Mouse (Mus musculus) intestine, postnatal 0 days (tissue): ENCODE results near the gene Dysf. TPM values are rescaled to one million over a fixed set of nuclear protein-coding genes. Genes with fewer than 3 reads are reported as not detected.

ENCODE experiments used
- ATAC-seq: fragments of 200-750 bp; cut with Nextera tagmentation; 2 replicates; pipeline ENCODE4 v1.8.0; 2017; ENCODE audit warnings: mild to moderate bottlenecking, moderate TSS enrichment, moderate library complexity
- H3K27ac ChIP-seq: fragments of 300-500 bp; sonication (generic); 2 replicates; pipeline ENCODE4 v1.5.1; 2014; ENCODE audit warnings: mild to moderate bottlenecking, low read depth, low read length, moderate library complexity
- H3K27me3 ChIP-seq: fragments of 300-500 bp; sonication (generic); replicated peaks from 2 replicates; pipeline ENCODE4 v1.6.1; 2014; ENCODE audit warnings: low read length, mixed read lengths; ENCODE audit not compliant: control insufficient read depth, insufficient read depth
- H3K36me3 ChIP-seq: fragments of 300-500 bp; sonication (generic); 2 replicates; pipeline ENCODE4 v1.6.1; 2014; ENCODE audit warnings: mild to moderate bottlenecking, moderate library complexity; ENCODE audit not compliant: control insufficient read depth, insufficient read depth
- H3K4me1 ChIP-seq: fragments of 300-500 bp; sonication (generic); replicated peaks from 2 replicates; pipeline ENCODE4 v1.6.1; 2014; ENCODE audit warnings: antibody characterized with exemption, low read length, mixed read lengths; ENCODE audit not compliant: control insufficient read depth, insufficient read depth
- H3K4me2 ChIP-seq: fragments of 300-500 bp; sonication (generic); replicated peaks from 2 replicates; pipeline ENCODE4 v1.6.1; 2014; ENCODE audit warnings: low read depth, mild to moderate bottlenecking, moderate library complexity
- H3K4me3 ChIP-seq: fragments of 300-500 bp; sonication (generic); 2 replicates; pipeline ENCODE4 v1.5.1; 2014; ENCODE audit warnings: low read depth, low read length
- H3K9ac ChIP-seq: fragments of 300-500 bp; sonication (generic); 2 replicates; pipeline ENCODE4 v1.6.1; 2014; ENCODE audit warnings: mild to moderate bottlenecking, low read depth, low read length
- H3K9me3 ChIP-seq: fragments of 300-500 bp; sonication (generic); 2 replicates; pipeline ENCODE4 v1.6.1; 2016; ENCODE audit warnings: mixed run types; ENCODE audit not compliant: control insufficient read depth
- CTCF ChIP-seq: sonication (generic); IDR thresholded peaks from 2 replicates; pipeline ENCODE4 v1.5.1; 2016; ENCODE audit warnings: low read depth, mild to moderate bottlenecking, control low read depth, antibody characterized with exemption, moderate library complexity
- WGBS: fragments of 180-500 bp; shearing (Covaris S2); extraction: QIAGEN DNeasy Blood & Tissue Kit; methylation state at CpG from one replicate; pipeline ENCODE4 v1.1.7; 2014; 5-methylcytosine and 5-hydroxymethylcytosine counted together
- polyA plus RNA-seq: library from polyadenylated mRNA; unstranded; fragments of >200 nt; fragmentation: Nextera tagmentation; extraction: Ambion mirVana; gene quantifications from 2 replicates; pipeline ENCODE4 v1.2.1, GENCODE M21; 2015

Gene Dysf
- polyA plus RNA-seq, 1 experiment from 2014 or later: 5.1 TPM

GRCm38 (mm10) chr6:84143328-84143727 lies 134.9 kb downstream of the Dysf start:
- WGBS: 53% methylated on average over 1 of the region's 1 CpGs
- no peak for TF ChIP-seq CTCF
- ATAC-seq: no peak
- no peaks in the 10 kb centered on the region for H3K36me3 ChIP-seq
- H3K9me3 ChIP-seq: no peaks in the 10 kb centered on the region
- H3K4me1 ChIP-seq: no peaks in the 10 kb centered on the region
- H3K27me3 ChIP-seq: no peaks in the 10 kb centered on the region
- H3K9ac ChIP-seq: no peak overlapping the region
- no peak overlapping the region for H3K4me3 ChIP-seq
- H3K4me2 ChIP-seq: no peak overlapping the region
- H3K27ac ChIP-seq: no peak overlapping the region

DNA sequence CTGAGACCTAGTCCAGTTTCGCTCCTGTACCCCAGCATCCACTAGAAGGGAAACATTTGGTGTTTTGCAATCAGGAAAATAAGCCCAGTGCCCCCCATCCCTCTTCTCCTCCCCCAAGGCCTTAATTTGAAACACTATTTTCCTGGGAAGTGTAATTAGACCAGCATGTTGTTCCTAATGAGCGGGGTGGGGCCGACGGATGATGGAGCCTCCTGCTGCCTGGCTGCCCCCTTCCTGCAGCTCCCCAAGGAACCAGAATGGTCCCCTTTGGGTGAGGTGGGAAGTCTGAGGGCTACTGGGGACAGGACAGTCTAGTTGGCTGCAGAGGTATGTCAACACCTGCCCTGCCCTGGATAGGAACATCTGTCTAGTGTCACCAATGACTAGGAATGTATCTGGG lies 136.0 kb downstream of the Dysf start:
- ATAC-seq: no peak
- H3K36me3 ChIP-seq: no peaks in the 10 kb centered on the region
- no peak overlapping the region for H3K4me3 ChIP-seq
- H3K9me3 ChIP-seq: no peaks in the 10 kb centered on the region
- TF ChIP-seq CTCF: no peak
- no peak overlapping the region for H3K4me2 ChIP-seq
- WGBS: 89% methylated on average over 4 of the region's 4 CpGs
- no peak overlapping the region for H3K9ac ChIP-seq
- H3K4me1 ChIP-seq: no peaks in the 10 kb centered on the region
- no peak overlapping the region for H3K27ac ChIP-seq
- H3K27me3 ChIP-seq: no peaks in the 10 kb centered on the region

- no peaks in the 10 kb centered on the region for H3K9me3 ChIP-seq
- H3K36me3 ChIP-seq: no peaks in the 10 kb centered on the region
- ATAC-seq: no peak
- H3K4me2 ChIP-seq: no peak overlapping the region
- no peak overlapping the region for H3K9ac ChIP-seq
- no peaks in the 10 kb centered on the region for H3K27me3 ChIP-seq
- H3K4me1 ChIP-seq: no peaks in the 10 kb centered on the region
- TF ChIP-seq CTCF: no peak
- no peak overlapping the region for H3K27ac ChIP-seq
- 83% methylated on average over 13 of the region's 13 CpGs for WGBS
- H3K4me3 ChIP-seq: no peak overlapping the region
These were observed 139.0 kb downstream of the Dysf start for GRCm38 (mm10) chr6:84147206-84148004.

- no peak overlapping the region for H3K4me3 ChIP-seq
- ATAC-seq: no peak
- H3K27ac ChIP-seq: no peak overlapping the region
- H3K36me3 ChIP-seq: no peaks in the 10 kb centered on the region
- no peak overlapping the region for H3K9ac ChIP-seq
- TF ChIP-seq CTCF: peak; percentile 57
- no peaks in the 10 kb centered on the region for H3K4me1 ChIP-seq
- H3K27me3 ChIP-seq: no peaks in the 10 kb centered on the region
- H3K4me2 ChIP-seq: no peak overlapping the region
- WGBS: 62% methylated on average over 6 of the region's 6 CpGs
- H3K9me3 ChIP-seq: no peaks in the 10 kb centered on the region
These were observed 140.1 kb downstream of the Dysf start for GRCm38 (mm10) chr6:84148470-84148869.

DNA sequence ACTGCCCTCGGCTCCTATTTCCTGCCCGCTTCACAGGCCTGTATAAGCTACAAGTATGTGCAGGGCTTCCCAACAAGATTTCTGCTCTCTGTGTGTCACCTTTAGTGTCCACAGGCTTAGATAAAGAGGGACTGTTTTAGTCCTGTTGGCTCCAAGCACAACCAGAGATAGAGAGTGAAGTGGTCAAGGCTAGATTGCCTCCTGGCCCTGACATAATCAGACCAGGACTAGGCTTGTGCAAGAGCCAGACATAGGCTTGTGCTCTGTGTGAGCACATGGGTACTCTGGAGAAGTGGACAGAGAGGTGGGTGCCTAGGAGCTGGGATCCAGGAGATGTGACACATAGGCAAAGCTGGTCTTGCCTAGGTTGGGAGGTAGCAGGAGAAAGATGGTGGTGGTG lies 146.1 kb downstream of the Dysf start:
- H3K27ac ChIP-seq: no peak overlapping the region
- no peak overlapping the region for H3K4me3 ChIP-seq
- no peaks in the 10 kb centered on the region for H3K9me3 ChIP-seq
- H3K4me1 ChIP-seq: no peaks in the 10 kb centered on the region
- ATAC-seq: no peak
- H3K4me2 ChIP-seq: no peak overlapping the region
- no peaks in the 10 kb centered on the region for H3K27me3 ChIP-seq
- WGBS: 91% methylated on average over 2 of the region's 2 CpGs
- no peak for TF ChIP-seq CTCF
- no peak overlapping the region for H3K9ac ChIP-seq
- no peaks in the 10 kb centered on the region for H3K36me3 ChIP-seq

- H3K4me3 ChIP-seq: no peak overlapping the region
- H3K27me3 ChIP-seq: no peaks in the 10 kb centered on the region
- H3K27ac ChIP-seq: no peak overlapping the region
- no peaks in the 10 kb centered on the region for H3K4me1 ChIP-seq
- no peaks in the 10 kb centered on the region for H3K9me3 ChIP-seq
- no peak overlapping the region for H3K9ac ChIP-seq
- H3K36me3 ChIP-seq: no peaks in the 10 kb centered on the region
- no peak for TF ChIP-seq CTCF
- H3K4me2 ChIP-seq: no peak overlapping the region
- 75% methylated on average over 3 of the region's 3 CpGs for WGBS
- no peak for ATAC-seq
These were observed 147.4 kb downstream of the Dysf start for GRCm38 (mm10) chr6:84155765-84156164.
